Mouse (Mus musculus): ENCODE measurements around the gene Lhx2.

Gene Lhx2

DNA sequence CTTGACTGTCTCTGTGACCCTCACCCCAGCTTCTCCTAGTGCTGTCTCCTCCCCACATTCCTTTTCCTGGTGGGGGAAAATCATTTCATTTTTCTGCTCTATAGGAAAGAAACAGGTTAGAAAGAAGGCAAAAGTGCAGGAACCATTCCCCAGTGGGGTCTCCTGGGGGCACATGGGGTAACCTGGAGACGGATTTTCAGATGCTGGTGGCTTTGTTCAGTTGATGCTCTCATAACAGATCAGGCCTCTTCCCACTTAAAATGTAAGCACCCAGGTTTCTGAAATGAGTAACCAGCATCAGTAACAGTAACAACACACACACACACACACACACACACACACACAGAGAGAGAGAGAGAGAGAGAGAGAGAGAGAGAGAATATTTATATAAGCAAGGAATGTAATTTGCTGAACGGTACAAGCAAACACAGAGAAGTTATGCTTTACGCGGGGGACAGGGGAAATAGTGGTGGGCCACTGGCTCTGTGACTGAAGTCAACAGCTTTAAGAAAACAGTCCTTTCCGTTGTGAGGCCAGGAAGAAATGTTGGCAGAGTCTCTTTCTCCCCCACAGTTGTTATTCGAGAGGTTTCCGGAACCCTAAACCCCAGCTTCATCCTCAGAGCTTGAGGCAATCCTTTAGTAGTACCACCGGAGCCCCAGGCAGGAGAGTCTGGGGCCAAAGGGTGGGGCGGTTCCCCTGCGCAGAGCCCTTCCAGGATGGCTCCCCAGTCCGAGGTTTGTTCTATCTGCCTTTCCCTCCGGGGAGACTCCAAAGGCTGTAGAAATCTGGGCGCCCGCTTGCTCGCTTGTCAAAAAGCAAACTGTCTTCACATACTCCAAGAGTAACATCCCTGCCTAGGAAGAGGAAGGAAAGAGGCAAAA is 8.0 kb downstream of the Lhx2 start:
- DNase-seq: no peak

DNA sequence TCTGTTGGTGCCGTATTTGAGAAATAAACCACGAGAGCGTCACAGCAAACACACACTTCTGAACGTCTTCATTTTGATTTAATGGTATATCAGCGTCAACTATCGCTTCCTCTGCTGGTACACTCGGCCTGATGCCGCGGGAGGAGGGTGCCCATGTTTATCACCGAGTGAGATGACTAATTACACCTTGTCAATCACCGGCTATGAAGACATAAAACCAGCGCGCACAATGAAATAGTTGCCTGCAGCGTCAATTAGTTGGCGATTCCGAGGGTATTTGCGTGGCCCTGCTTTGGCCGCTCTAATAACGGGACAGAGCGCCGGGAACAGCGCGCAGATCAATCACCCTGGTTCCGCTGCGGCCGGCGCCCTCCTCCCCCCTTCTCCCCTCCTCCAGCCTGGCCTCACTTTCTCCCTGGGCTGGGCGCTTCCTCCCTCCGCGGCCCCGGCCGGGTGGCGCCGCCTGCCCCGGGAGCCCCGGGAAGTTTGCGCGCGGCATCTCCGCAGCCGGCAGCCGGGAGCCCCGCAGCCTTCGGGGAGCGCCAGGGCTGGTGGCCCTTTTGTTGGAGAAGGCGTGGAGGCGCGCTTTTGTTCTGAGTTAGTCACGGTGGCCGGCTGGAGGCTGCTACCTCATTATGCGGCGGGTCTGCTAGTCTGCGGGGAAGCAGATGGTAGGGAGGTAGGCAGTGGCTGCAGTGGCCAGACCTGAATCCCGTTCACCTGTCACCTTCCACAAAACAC is 8.9 kb downstream of the Lhx2 start:
- no peak for DNase-seq

DNA sequence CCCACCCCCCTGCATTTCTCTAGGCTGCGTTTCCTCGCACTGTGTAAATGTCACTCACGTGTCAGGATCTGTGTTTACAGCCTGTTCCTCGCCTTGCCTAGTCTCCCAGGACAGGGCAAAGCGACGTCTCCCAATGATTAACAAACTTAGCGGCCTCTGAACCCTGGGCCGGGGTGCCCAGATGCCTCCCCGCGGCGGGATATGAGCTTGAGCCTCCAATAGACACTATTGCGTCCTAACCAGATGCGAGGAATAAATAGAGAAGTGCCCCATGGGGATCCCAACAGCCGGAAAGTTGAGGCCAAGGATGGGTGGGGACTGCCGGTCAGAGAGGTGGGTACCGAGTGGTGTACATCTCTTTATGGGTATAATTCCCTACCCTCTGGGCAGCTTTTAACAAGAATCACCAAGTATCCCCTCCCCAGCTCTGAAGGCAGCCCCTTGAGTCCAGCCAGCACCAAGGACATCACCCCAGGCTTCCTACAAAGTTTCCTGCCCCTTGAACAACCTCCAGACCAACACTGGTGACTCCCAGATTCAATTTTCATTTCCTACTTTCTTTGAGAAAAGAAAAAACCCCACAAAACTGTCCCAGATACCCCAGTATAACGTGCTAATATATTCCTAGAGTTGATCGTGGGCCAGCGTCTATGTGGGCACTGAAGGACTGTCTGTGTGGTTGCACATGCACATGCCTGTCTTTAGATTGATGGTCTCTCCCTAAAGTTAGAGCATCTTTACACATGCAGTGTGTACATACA is 9.8 kb downstream of the Lhx2 start:
- no peak for DNase-seq

DNA sequence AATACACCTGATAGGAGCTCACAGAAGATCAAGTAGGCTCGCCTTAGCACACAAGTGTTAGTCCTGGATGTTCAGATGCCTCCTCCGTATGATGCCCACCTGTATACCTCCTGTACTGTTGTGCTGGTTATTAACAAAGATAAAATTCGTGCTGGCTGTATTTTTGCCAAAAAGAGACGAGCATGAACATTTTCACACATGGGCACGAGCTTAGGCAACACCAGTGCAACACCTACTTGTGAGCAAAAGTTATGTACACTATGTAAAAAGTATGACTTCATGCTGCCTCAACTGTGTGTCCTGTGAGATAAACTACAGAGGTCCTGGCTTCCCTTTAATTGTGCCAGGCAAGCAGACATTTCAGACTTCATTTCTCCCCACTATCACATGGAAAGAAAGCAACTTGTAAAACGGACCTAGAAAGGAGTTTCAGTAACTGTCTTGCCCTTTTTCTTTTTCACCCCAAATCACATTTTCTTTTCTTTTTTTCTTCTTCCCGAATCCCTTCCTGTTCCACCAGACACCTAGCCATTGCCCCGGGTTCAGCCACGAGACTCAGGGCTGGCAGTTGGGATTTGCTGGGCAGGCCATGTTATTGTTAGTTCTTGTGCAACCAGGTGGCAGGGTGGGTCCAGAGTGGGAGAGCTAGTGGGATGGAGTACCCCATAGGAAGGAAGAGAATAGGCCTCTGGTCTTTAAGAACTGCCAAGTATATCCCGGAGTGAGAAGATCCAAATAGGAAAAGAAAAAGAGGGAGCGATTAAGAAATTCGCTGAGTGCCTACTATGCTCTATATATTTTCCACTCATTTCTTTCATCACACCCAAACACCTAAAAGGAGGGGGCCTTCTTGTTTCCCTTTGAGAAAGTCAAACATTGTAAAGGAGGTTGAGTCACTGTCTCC is 10.6 kb downstream of the Lhx2 start:
- no peak for DNase-seq

DNA sequence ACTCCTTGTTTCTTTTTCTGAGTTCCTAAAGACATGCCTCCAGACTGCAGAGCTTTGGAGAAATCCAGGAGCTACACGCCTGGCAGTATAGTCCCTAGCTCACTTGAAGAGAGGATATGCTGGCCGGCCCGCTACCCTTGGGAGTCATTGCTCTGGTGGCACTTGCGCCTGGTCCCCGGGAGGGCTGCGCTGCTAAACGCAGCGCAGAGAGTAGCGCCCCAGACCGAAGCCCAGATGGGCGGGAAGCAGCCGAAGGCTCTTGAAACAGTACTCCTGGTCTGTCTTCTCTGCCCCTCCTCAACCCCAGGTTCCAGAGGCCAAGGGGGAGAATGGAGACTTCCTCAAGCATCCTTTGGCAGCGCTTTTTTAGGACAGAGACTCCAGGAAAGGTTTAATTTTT is 11.3 kb downstream of the Lhx2 start:
- no peak for DNase-seq

DNA sequence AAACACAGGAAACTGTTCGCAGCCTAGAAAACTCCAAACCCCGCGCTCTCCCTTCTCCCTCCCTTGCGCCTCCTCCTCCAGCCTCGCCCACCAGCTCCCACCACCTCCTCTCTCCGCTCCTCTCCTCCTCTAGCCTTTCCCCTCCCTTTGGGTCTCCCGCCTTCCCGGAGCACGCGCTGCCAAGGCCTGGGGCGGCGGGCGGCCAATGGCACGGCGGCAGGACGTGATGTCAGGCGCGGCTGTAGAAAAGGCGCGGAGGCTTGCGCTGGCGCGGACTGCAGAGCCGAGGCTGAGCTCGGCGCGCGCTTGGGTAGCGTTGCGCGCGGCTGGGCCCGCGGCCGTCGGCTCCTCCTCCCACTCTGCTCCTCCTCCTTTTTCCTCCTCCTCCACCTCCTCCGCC is 11.7 kb downstream of the Lhx2 start:
- peak; percentile 81 to 88 for DNase-seq

DNA sequence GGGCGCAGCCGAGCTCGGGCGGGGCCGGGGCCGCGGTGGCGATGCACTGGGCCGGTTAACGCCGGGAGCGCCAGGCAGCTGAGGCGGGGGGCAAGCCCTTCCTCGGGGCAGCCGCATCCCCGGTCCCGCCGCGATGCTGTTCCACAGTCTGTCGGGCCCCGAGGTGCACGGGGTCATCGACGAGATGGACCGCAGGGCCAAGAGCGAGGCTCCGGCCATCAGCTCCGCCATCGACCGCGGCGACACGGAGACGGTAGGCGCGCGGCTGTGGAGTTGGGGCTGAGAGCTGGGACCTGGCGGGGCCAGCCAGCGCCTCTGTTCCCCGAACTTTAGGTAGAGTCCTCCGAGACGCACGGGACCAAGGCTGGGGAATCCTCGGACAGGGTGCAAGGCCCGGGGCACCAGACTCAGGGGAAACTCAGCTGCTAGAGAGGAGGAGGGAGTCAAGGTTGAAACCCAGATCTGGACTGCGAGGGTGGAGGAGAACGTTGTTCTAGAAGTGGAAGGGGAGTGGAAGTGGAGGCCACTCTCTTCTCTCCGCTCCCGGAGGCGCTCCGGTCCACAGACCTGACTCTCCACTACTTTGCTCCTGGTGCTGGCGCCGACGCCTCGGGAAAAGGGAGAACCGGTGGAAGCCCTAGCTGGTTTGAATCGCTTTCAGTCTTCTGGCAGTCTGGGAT is 12.7 kb downstream of the Lhx2 start:
- peak in 1 of 2 experiments; percentile 47 for DNase-seq

DNA sequence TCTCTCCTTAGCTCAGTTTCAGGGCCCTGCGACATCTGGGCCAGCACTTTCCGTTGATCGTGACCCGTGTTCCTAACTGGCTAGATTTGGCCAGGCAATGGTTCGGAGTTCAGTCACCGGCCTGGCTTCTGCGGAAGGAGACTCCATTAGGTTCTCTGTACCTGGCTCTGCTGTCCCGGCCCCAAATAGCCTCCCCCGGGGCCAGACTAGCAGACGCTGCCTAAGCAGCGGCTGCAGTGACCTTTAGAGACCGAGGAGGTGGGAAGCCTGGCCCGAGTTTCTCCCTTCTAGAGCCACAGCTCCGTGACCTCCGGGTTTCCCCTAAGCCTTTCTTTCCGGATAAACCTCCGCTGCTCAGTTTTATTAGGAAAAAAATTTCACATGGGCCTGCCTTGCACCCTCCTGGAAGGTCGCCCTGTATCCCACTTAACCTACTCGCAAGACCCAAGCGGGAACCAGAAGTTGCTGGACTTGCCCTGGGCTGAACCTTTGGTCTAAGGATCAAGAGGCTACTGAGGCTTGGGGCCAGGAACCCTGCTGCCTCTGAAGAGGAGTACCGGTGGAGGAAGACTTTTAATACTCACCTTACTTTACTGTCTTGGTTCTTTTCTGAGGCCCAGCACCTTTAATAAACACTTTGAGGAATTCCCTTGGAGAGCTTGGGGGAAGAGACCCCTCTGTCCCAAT is 13.4 kb downstream of the Lhx2 start:
- no peak for DNase-seq

DNA sequence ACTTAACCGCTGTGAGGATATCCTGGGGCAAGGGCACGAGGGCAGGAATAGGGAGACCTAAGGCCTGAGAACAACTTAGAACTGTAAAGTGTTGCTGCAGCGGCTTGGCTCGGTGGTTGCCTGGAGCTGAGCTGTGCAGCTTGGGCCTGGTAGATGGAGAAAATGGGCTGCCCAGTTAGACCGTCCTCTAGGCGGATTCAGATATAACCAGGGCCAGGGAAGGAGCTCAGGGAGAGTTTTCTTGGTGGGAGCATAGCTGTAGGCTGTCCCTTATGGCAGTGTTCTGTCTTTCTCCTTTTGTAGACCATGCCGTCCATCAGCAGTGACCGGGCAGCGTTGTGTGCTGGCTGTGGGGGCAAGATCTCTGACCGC is 13.9 kb downstream of the Lhx2 start:
- DNase-seq: no peak

DNA sequence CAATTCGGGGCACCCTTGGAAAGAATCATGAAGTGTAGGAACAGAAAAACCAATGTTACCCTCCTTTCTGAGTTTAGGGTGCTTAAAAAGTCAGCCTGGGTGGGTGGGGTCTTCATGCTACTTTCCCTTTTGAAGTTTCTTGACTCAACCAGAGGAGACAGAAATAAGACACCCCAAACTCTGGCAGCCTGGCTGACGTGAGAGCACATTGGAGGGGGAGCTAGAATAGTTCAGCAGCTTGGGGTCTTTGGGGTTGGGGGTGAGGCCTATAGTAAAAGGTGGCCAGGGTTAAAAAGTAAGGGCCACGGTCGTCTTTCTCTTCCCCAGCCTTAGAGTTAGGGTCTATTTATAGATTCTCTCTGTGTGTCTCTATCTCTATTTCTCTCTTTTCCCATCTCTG is 14.6 kb downstream of the Lhx2 start:
- no peak for DNase-seq

DNA sequence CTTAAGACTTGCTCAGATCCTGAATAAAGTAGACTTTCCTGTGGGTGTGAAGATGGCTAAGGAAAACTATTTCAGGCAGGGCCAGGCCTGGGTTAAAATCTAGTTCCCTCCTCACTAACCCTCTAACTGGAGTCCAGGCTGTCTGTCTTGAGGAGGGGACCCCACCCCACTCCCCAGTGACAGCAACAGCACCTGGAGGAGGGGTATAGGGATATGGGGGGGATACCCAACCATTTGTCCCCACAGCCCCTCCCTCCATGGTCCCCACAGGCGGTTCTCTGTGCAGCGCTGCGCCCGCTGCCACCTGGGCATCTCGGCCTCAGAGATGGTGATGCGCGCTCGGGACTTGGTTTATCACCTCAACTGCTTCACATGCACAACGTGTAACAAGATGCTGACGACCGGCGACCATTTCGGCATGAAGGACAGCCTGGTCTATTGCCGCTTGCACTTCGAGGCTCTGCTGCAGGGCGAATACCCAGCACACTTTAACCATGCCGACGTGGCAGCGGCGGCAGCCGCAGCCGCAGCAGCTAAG is 15.2 kb downstream of the Lhx2 start:
- no peak for DNase-seq

DNA sequence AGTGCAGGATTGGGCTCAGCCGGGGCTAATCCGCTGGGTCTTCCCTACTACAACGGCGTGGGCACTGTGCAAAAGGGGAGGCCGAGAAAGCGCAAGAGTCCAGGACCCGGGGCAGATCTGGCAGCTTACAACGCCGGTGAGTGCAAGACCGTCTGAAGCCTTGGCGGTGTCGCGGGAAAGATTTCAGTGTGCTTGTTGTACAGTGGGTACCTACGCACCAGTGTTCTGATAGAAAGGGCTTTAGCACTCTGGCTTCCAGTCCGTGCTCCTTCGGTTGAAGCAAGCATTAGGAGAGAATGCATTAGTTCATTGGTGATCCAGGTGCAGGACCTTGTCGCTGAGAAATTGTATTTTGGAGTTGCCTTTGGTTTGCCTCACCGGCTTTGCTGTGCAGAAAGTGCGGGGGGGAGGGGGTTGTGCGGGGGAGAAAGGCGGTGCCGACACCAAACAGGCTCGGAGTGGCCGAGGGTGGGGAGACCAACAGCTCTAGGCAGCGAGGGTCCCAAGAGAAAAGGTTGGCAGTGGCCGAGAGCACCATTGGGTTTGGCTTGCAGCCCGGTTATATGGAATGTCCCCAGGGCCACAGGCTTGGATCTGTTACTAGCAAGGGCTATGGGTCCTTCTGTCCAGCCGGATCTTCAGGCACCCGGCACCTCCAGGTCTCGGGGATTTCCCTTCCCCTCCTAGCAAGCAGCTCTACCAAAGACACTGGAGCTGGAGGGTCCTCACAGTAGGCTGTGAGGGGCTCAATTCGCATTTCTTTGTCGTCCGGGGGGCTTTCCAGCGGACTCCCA is 15.8 kb downstream of the Lhx2 start:
- DNase-seq: peak in 1 of 2 experiments; percentile 47

DNA sequence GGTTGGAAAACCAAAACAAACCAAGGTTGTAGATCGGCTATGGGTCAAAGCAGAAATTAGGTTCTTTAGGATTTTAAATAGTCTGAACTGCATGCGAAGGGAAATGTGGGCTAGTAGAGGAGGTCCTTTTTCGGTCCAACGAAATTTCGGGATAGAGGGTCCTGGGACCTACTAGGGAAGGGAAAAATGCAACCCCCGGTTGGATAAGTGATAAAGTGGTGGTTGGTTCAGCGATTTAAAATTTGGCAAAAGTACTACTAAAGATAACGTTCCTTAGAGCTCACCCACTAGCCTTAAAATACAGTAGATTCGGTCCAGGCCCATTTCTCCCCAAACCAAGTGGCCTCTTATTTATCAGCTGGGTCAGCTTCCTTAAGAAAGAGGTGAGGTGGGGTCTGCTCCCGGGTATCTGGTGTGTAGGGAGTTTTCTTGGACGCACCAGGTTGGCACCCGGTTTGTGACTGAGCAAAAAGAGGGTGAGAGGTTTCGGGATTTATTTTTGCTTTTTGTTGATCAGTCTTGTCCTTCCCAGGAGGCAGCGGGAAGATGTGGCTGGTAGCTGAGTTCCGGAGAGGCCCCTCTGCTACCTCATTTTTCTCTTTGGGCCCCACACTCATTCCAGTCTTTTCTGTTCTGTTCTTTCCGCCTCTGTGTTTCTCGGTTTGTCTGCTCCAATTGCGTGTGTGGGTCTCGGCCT is 16.8 kb downstream of the Lhx2 start:
- peak; percentile 44 to 61 for DNase-seq

DNA sequence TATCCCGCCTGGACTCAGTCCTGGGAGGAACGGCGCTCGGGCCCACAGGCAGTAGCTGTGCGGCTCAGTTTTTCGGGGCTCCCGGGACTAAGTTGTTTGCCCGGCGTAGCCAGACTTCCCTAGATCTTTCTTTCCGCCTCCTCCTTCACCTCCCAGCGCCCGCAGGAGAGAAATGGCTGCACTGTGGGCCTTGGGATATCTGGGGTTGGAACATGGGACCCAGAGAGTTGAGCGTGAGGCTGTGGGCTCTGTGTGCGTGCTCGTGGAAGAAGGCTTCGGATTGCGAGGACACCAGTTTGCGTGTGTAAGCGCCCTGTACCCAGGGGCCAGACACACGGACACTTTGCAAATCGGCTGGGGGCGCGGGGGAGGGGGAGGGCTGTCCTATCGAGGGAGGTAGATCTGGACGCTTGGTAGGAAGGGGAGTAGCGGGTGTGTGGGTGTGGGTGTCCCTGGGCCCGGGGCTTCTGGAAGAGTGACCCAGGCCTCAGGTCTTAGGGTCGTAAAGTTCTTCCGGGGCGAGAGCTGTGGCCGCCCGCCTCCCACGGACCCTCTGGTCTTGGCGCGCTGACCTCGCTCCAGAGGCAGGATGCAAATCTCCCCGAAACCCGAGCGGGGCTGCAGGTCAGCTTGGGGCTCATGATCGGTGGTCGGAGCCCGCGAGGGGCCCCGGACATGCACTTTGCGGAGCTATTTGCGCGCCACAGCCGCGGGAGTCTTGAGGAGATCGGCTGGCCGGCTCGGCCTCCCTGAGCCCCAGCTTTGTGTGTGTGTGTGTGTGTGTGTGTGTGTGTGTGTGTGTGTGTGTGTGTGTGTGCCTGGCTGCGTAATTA is 17.6 kb downstream of the Lhx2 start:
- peak; percentile 41 to 54 for DNase-seq

DNA sequence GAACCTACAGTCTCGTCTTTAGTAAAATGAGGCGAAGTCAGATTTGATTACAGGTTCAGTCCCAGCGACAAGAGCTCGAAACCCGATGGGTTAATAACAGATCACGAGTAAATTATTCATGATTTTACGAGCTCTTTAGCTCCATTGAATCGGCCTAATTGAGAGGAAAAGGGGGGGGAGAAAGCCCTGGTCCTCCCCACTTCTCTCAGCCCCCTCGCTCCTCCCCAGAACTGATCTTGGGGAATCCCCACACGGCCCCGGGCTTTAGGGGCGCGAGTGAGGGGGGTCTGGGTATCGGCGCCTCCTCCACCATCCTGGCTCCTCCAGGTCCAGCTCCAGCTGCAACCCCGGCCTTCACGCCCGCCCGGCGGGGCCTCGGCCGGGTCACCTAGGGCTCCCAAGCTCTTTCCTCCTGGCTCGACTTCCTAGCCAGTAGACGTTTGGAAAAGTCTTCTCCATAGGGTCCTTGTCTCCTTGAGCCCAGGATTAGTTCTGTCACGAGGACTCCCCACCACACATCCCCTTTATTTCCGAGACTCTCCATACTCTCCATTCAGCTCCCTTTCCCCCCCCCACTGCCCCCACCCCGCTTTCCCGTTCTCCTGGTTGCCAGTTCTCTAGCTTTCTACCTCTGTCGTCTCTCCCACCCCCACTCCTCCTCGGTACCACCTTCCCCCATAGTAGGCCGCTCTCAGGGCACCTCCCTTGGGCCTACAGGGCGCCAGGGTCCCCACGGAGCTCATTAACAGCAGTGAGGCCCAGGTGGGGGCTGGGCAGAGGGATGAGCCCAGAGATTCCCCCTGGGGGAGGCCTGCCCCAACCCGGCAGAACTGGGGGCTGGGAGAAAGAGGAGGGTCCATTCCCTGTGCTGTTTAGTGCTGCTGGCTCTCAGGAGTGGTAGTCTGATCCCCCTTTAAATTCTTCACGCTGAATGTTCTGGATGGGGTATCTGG is 18.5 kb downstream of the Lhx2 start:
- no peak for DNase-seq

DNA sequence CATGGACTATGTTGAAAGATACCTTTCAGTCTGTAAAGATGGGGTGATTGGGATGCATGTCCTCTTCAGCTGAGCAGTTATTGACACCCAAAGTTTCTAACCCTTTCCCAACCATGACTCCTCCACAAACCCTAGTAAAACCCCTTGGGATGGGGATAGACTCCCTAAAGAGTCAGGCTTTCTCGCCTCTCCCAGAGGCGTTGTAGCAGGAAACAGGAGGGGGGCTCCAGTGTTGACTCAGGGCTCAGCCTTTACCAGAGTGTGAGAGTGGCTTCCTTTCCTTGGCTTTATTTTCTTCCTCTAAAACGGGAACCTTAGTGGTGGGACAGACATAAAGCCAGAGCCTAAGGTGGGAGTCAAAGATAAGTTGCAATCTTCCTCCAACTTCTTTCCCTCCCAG is 19.5 kb downstream of the Lhx2 start:
- no peak for DNase-seq

DNA sequence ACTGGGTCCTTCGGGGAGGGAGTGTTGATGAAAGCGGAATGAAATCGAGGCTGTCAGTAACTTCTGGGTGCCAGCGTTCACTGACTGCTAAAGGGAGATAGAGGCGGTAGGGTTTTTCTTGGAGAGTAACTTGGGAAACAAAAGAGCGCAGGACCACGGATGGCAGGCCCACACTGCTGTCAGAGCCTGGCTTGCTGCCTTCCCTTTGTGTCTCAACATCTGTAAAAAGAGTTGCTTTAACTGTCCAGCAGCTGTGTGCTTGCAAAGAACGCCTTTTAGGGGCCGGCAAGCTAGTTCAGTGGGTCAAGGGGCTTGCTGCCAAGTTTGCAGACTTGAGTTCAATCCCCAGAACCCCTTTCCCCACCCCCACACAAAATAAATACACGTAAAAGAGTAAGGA is 20.1 kb downstream of the Lhx2 start:
- no peak for DNase-seq
